Mouse (Mus musculus): ENCODE results near the gene Bicdl1.

DNA sequence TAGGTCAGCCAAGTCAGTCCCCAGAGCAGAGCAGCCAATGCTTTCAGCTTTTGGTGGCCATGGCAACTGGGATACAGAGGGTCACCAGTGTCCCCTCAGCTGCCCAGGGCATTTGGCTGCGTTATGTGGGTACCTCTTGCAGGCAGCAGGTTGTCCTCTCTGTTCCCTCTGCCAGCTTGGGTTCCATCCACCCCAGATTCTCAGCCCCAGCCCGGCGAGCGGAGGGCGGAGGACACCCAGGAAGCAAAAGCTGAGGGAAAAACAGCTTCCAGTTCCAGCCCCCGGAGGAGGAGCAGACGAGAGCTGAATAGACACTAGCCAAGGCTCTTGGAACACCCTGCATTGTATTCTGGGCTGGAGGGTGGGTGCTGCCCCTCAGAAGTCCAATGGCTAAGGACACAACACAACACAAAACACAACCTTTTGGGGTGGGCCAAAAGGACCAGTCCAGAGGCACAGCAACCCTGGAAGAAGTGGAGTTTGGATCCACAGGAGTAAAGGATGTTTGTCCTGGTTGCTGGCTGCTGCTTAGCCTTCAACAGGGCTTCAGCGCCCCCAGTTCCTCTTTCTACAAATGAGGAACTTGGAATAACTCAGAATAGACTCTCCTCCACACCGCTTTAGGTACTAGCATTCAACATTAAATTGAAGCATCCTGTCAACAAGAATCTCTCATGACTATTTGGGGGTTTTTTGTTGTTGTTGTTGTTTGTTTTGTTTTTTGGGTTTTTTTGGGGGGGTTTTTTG lies 107.6 kb downstream of the Bicdl1 start:
- TF ChIP-seq CTCF (IDR thresholded peaks at IDR 0.05; ENCODE audit: low read depth, low read length) (no peak), GATA1 (IDR thresholded peaks at IDR 0.05; ENCODE audit: borderline replicate concordance, low read length) (no peak), TAL1 (conservative IDR thresholded peaks at IDR 0.05; ENCODE audit: low read depth, low read length) (no peak), POLR2AphosphoS5 (IDR thresholded peaks at IDR 0.05; ENCODE audit: insufficient replicate concordance, low read depth, low read length) (no peak), GATA2 (IDR thresholded peaks at IDR 0.05; ENCODE audit: borderline replicate concordance, low read depth, low read length) (no peak)
